10 mouse cellular contexts compared by ENCODE assay signal in genomic region chr15:84223423-84223822, GRCm38 (mm10). TPM values are rescaled to one million over a fixed set of nuclear protein-coding genes. Genes with fewer than 3 reads are reported as not detected.
A peak's percentile ranks its signal among the peaks of the same experiment; 100 is the strongest.
DNase-seq lines count a peak whose midpoint lies in the region; ATAC-seq and TF ChIP-seq lines count a peak whose summit lies in the region.
"Had no signal": no experiment of that assay in that cellular context is flagged by ENCODE, and none has a peak within 500 bp of the region (broad histone marks: within the 10 kb centered on the region; RNA-seq: fewer than 3 reads in every experiment).

No protein-coding gene starts in this region.

- H3K36me3 ChIP-seq in forebrain, embryonic 10.5 days (replicated peaks), result no peaks in the 10 kb centered on the region
- H3K36me3 ChIP-seq in forebrain, embryonic 11.5 days (ENCODE audit: control insufficient read depth, insufficient read depth, low read length), result no peaks in the 10 kb centered on the region
- H3K36me3 ChIP-seq in midbrain, embryonic 11.5 days (ENCODE audit: control insufficient read depth, insufficient read depth, low read length), result no peaks in the 10 kb centered on the region

- H3K9ac ChIP-seq in forebrain, embryonic 11.5 days (ENCODE audit: low read length), result no peak overlapping the region
- H3K9ac ChIP-seq in midbrain, embryonic 11.5 days (ENCODE audit: low read length), result no peak overlapping the region

- H3K9me3 ChIP-seq in forebrain, embryonic 10.5 days, result no peaks in the 10 kb centered on the region
- H3K9me3 ChIP-seq in forebrain, embryonic 11.5 days (ENCODE audit: control insufficient read depth, low read length), result no peaks in the 10 kb centered on the region
- no peaks in the 10 kb centered on the region for H3K9me3 ChIP-seq in midbrain, embryonic 11.5 days (ENCODE audit: control insufficient read depth, low read length)

- no peak overlapping the region for H3K4me3 ChIP-seq in forebrain, embryonic 10.5 days
- no peak overlapping the region for H3K4me3 ChIP-seq in forebrain, embryonic 11.5 days (ENCODE audit: low read depth, low read length)
- H3K4me3 ChIP-seq in left cerebral cortex, adult 2 months, result no peak overlapping the region
- no peak overlapping the region for H3K4me3 ChIP-seq in midbrain, embryonic 11.5 days (ENCODE audit: low read depth, low read length)

- ATAC-seq in forebrain, embryonic 11.5 days (replicated peaks; ENCODE audit: low FRiP score), result no peak
- ATAC-seq in midbrain, embryonic 11.5 days (ENCODE audit: low FRiP score), result 0 out of 2 replicates have a peak, but pooled peaks have one; percentile 54
- ATAC-seq in megakaryocyte progenitor cell, adult 5-6 weeks (replicated peaks; ENCODE audit: poor library complexity), result no peak
- ATAC-seq: forebrain, embryonic 14.5 days had no signal

- peak; percentile 45 for TF ChIP-seq CTCF in left cerebral cortex, adult 2 months (IDR thresholded peaks at IDR 0.05)

- intact Hi-C loops in left cerebral cortex, adult 2 months (cut with DNase I), result no loop called here

- 40% methylated on average over 6 of the region's 6 CpGs for WGBS in forebrain, embryonic 10.5 days
- 33% methylated on average over 6 of the region's 6 CpGs for WGBS in forebrain, embryonic 11.5 days
- WGBS in midbrain, embryonic 11.5 days, result 25% methylated on average over 6 of the region's 6 CpGs

- H3K4me1 ChIP-seq in forebrain, embryonic 10.5 days, result peaks cover 21% of the 10 kb centered on the region
- peaks cover 7% of the 10 kb centered on the region for H3K4me1 ChIP-seq in forebrain, embryonic 11.5 days (replicated peaks; ENCODE audit: control insufficient read depth, insufficient read depth, low read length)
- peaks cover 17% of the 10 kb centered on the region for H3K4me1 ChIP-seq in midbrain, embryonic 11.5 days (ENCODE audit: control insufficient read depth, insufficient read depth, low read length)

- peak overlapping the region; percentile 17; the same call in 1 of the 2 replicates for H3K27ac ChIP-seq in forebrain, embryonic 10.5 days
- H3K27ac ChIP-seq in forebrain, embryonic 11.5 days (ENCODE audit: low read depth, low read length), result no peak overlapping the region
- no peak overlapping the region for H3K27ac ChIP-seq in left cerebral cortex, adult 2 months
- no peak overlapping the region for H3K27ac ChIP-seq in midbrain, embryonic 11.5 days (ENCODE audit: low read depth, low read length)

- H3K27me3 ChIP-seq in forebrain, embryonic 10.5 days (ENCODE audit: poor library complexity, severe bottlenecking), result peaks cover 17% of the 10 kb centered on the region
- no peaks in the 10 kb centered on the region for H3K27me3 ChIP-seq in forebrain, embryonic 11.5 days (ENCODE audit: control insufficient read depth, insufficient read depth, low read length)
- H3K27me3 ChIP-seq in midbrain, embryonic 11.5 days (ENCODE audit: control insufficient read depth, insufficient read depth, low read length), result no peaks in the 10 kb centered on the region

- no peak overlapping the region for H3K4me2 ChIP-seq in forebrain, embryonic 11.5 days (ENCODE audit: low read depth, low read length, severe bottlenecking)
- no peak overlapping the region for H3K4me2 ChIP-seq in midbrain, embryonic 11.5 days

- no peak for DNase-seq in forebrain, embryonic 10.5 days (ENCODE audit: extremely low spot score, low spot score)
- DNase-seq in forebrain, embryonic 11.5 days (ENCODE audit: low spot score), result no peak
- DNase-seq in left cerebral cortex, adult 2 months (ENCODE audit: extremely low spot score in 1 of 2, low spot score in 2 of 2), result no peak
- no peak for DNase-seq in left cerebral cortex, adult 9 months (ENCODE audit: low spot score in 2 of 2)
- peak; percentile 66 for DNase-seq in embryo, embryonic 10.5 days (ENCODE audit: low spot score)
- no peak for DNase-seq in midbrain, embryonic 11.5 days (ENCODE audit: low spot score, missing footprints)
- no peak for DNase-seq in thymus, postnatal 14 days
- DNase-seq: lung, postnatal 10 days had no signal

RNA-seq across cellular contexts. Expression of gene Parvb, which starts 8.4 kb away (rescaled TPM):
- polyA plus RNA-seq in forebrain, embryonic 10.5 days (2016; fragmentation: Nextera tagmentation; extraction: Ambion mirVana), result 3.3 and 4.4 TPM in 2 replicates
- polyA plus RNA-seq in forebrain, embryonic 11.5 days (2014; fragmentation: Nextera tagmentation; extraction: Ambion mirVana), result 3.3 and 4.9 TPM in 2 replicates
- total RNA-seq in left cerebral cortex, adult 2 months (2021), result 10 to 100 TPM; 19.3 to 20.9 TPM
- 10.2 and 10.8 TPM in 2 replicates for polyA plus RNA-seq in midbrain, embryonic 11.5 days (2014; fragmentation: Nextera tagmentation; extraction: Ambion mirVana)
- 3.8 and 4.6 TPM in 2 replicates for total RNA-seq in megakaryocyte progenitor cell, adult 5-6 weeks (2015)
- total RNA-seq in megakaryocyte progenitor cell, adult 5-6 weeks (2017), result 0.33 and 1.5 TPM in 2 replicates

RNA-seq across cellular contexts. Expression of gene Samm50, which starts 31.4 kb away (rescaled TPM):
- 112 and 113 TPM in 2 replicates for polyA plus RNA-seq in forebrain, embryonic 10.5 days (2016; fragmentation: Nextera tagmentation; extraction: Ambion mirVana)
- polyA plus RNA-seq in forebrain, embryonic 11.5 days (2014; fragmentation: Nextera tagmentation; extraction: Ambion mirVana), result 78.8 and 83.0 TPM in 2 replicates
- total RNA-seq in left cerebral cortex, adult 2 months (2021), result 100 to 1,000 TPM in 1 of 2 experiments, 10 to 100 TPM in 1; 99.4 to 111 TPM
- polyA plus RNA-seq in midbrain, embryonic 11.5 days (2014; fragmentation: Nextera tagmentation; extraction: Ambion mirVana), result 75.9 and 77.4 TPM in 2 replicates
- total RNA-seq in megakaryocyte progenitor cell, adult 5-6 weeks (2015), result 45.1 and 56.2 TPM in 2 replicates
- 35.6 and 42.0 TPM in 2 replicates for total RNA-seq in megakaryocyte progenitor cell, adult 5-6 weeks (2017)

RNA-seq across cellular contexts. Expression of gene Pnpla3, which starts 55.8 kb away (rescaled TPM):
- 1.5 and 1.8 TPM in 2 replicates for polyA plus RNA-seq in forebrain, embryonic 10.5 days (2016; fragmentation: Nextera tagmentation; extraction: Ambion mirVana)
- 1.6 and 2.0 TPM in 2 replicates for polyA plus RNA-seq in forebrain, embryonic 11.5 days (2014; fragmentation: Nextera tagmentation; extraction: Ambion mirVana)
- total RNA-seq in left cerebral cortex, adult 2 months (2021), result 10 to 100 TPM; 10.9 to 12.0 TPM
- 1.5 and 1.7 TPM in 2 replicates for polyA plus RNA-seq in midbrain, embryonic 11.5 days (2014; fragmentation: Nextera tagmentation; extraction: Ambion mirVana)
- total RNA-seq in megakaryocyte progenitor cell, adult 5-6 weeks (2015), result not detected in 2 replicates
- not detected in 2 replicates for total RNA-seq in megakaryocyte progenitor cell, adult 5-6 weeks (2017)
